Mouse (Mus musculus): ENCODE measurements at regions not wholly inside any gene's neighbourhood (a gene's known extent, or its start where the extent isn't known, plus 50 kb on each side); places are given as distances from the start of the nearest gene placed in this dataset.

- H3K4me3 ChIP-seq (replicated peaks), result no peak overlapping the region
- no peaks in the 10 kb centered on the region for H3K4me1 ChIP-seq (replicated peaks)
- no peak for ATAC-seq (ENCODE audit: insufficient read depth)
- H3K27me3 ChIP-seq, result no peaks in the 10 kb centered on the region
- H3K36me3 ChIP-seq (replicated peaks), result no peaks in the 10 kb centered on the region
- H3K27ac ChIP-seq (replicated peaks), result no peak overlapping the region
- WGBS (ENCODE audit: insufficient replicate concordance), result 63% methylated on average over 9 of the region's 9 CpGs
- no peak overlapping the region for H3K9ac ChIP-seq
- H3K4me2 ChIP-seq, result no peak overlapping the region
- no peaks in the 10 kb centered on the region for H3K9me3 ChIP-seq (replicated peaks)
Observed at GRCm38 (mm10) chr12:73471966-73472365, 74.2 kb downstream of the Tmem30b start.

- WGBS (ENCODE audit: insufficient replicate concordance), result 56% methylated on average over 7 of the region's 7 CpGs
- Histone ChIP-seq H3K4me2 (no peak overlapping the region), H3K9ac (no peak overlapping the region), H3K4me1 (replicated peaks) (no peaks in the 10 kb centered on the region), H3K36me3 (replicated peaks) (no peaks in the 10 kb centered on the region), H3K27ac (replicated peaks) (no peak overlapping the region), H3K9me3 (replicated peaks) (no peaks in the 10 kb centered on the region), H3K27me3 (no peaks in the 10 kb centered on the region), H3K4me3 (replicated peaks) (no peak overlapping the region)
- ATAC-seq (ENCODE audit: insufficient read depth), result no peak
Observed at GRCm38 (mm10) chr12:73466484-73466883, 79.7 kb downstream of the Tmem30b start.

GRCm38 (mm10) chr12:73465975-73466374 lies 80.2 kb downstream of the Tmem30b start:
- no peaks in the 10 kb centered on the region for H3K36me3 ChIP-seq (replicated peaks)
- no peak overlapping the region for H3K27ac ChIP-seq (replicated peaks)
- no peaks in the 10 kb centered on the region for H3K27me3 ChIP-seq
- H3K9me3 ChIP-seq (replicated peaks), result no peaks in the 10 kb centered on the region
- H3K9ac ChIP-seq, result no peak overlapping the region
- no peak overlapping the region for H3K4me3 ChIP-seq (replicated peaks)
- 66% methylated on average over 5 of the region's 5 CpGs for WGBS (ENCODE audit: insufficient replicate concordance)
- H3K4me1 ChIP-seq (replicated peaks), result no peaks in the 10 kb centered on the region
- H3K4me2 ChIP-seq, result no peak overlapping the region
- no peak for ATAC-seq (ENCODE audit: insufficient read depth)

- H3K27ac ChIP-seq (replicated peaks), result no peak overlapping the region
- no peaks in the 10 kb centered on the region for H3K27me3 ChIP-seq
- H3K4me2 ChIP-seq, result no peak overlapping the region
- no peak overlapping the region for H3K4me3 ChIP-seq (replicated peaks)
- ATAC-seq (ENCODE audit: insufficient read depth), result no peak
- H3K4me1 ChIP-seq (replicated peaks), result no peaks in the 10 kb centered on the region
- WGBS (ENCODE audit: insufficient replicate concordance), result 60% methylated on average over 5 of the region's 5 CpGs
- no peaks in the 10 kb centered on the region for H3K9me3 ChIP-seq (replicated peaks)
- H3K36me3 ChIP-seq (replicated peaks), result no peaks in the 10 kb centered on the region
- H3K9ac ChIP-seq, result no peak overlapping the region
Observed at GRCm38 (mm10) chr12:73464311-73464710, 81.9 kb downstream of the Tmem30b start.

- no peak for ATAC-seq (ENCODE audit: insufficient read depth)
- no peaks in the 10 kb centered on the region for H3K9me3 ChIP-seq (replicated peaks)
Observed at GRCm38 (mm10) chr12:73462091-73462490, 84.1 kb downstream of the Tmem30b start.

GRCm38 (mm10) chr12:73460291-73460761 lies 85.9 kb downstream of the Tmem30b start:
- no peak for ATAC-seq (ENCODE audit: insufficient read depth)
- H3K4me3 ChIP-seq (replicated peaks), result no peak overlapping the region
- H3K27ac ChIP-seq (replicated peaks), result no peak overlapping the region
- 41% methylated on average over 2 of the region's 2 CpGs for WGBS (ENCODE audit: insufficient replicate concordance)
- H3K9ac ChIP-seq, result no peak overlapping the region
- H3K9me3 ChIP-seq (replicated peaks), result no peaks in the 10 kb centered on the region
- 0 out of 2 replicates have a peak, but pooled peaks cover 3% of the 10 kb centered on the region for H3K27me3 ChIP-seq
- H3K4me1 ChIP-seq (replicated peaks), result no peaks in the 10 kb centered on the region
- no peak overlapping the region for H3K4me2 ChIP-seq
- H3K36me3 ChIP-seq (replicated peaks), result no peaks in the 10 kb centered on the region

More at GRCm38 (mm10) chr12:73462091-73462490, 84.1 kb downstream of the Tmem30b start:
- Histone ChIP-seq H3K27ac (replicated peaks) (no peak overlapping the region), H3K36me3 (replicated peaks) (no peaks in the 10 kb centered on the region), H3K27me3 (no peaks in the 10 kb centered on the region), H3K4me2 (no peak overlapping the region), H3K4me1 (replicated peaks) (no peaks in the 10 kb centered on the region), H3K4me3 (replicated peaks) (no peak overlapping the region), H3K9ac (no peak overlapping the region)
- WGBS (ENCODE audit: insufficient replicate concordance), result 52% methylated on average over 5 of the region's 5 CpGs

- no peak for ATAC-seq (ENCODE audit: insufficient read depth)
- 56% methylated on average over 3 of the region's 3 CpGs for WGBS (ENCODE audit: insufficient replicate concordance)
- no peaks in the 10 kb centered on the region for H3K9me3 ChIP-seq (replicated peaks)
Observed at GRCm38 (mm10) chr12:73451257-73451656, 94.9 kb downstream of the Tmem30b start.

GRCm38 (mm10) chr12:73450541-73450940 lies 95.7 kb downstream of the Tmem30b start:
- no peaks in the 10 kb centered on the region for H3K36me3 ChIP-seq (replicated peaks)
- H3K27ac ChIP-seq (replicated peaks), result no peak overlapping the region
- no peak for ATAC-seq (ENCODE audit: insufficient read depth)
- H3K4me1 ChIP-seq (replicated peaks), result no peaks in the 10 kb centered on the region; the same call in 1 of the 2 replicates
- H3K27me3 ChIP-seq, result 0 out of 2 replicates have a peak, but pooled peaks cover 5% of the 10 kb centered on the region
- no peaks in the 10 kb centered on the region for H3K9me3 ChIP-seq (replicated peaks)
- no peak overlapping the region for H3K4me2 ChIP-seq
- 67% methylated on average over 4 of the region's 4 CpGs for WGBS (ENCODE audit: insufficient replicate concordance)
- no peak overlapping the region for H3K9ac ChIP-seq
- no peak overlapping the region for H3K4me3 ChIP-seq (replicated peaks)

More at GRCm38 (mm10) chr12:73451257-73451656, 94.9 kb downstream of the Tmem30b start:
- no peaks in the 10 kb centered on the region for H3K36me3 ChIP-seq (replicated peaks)
- no peak overlapping the region for H3K9ac ChIP-seq
- H3K27me3 ChIP-seq, result 0 out of 2 replicates have a peak, but pooled peaks cover 5% of the 10 kb centered on the region
- no peaks in the 10 kb centered on the region; the same call in 1 of the 2 replicates for H3K4me1 ChIP-seq (replicated peaks)
- H3K27ac ChIP-seq (replicated peaks), result no peak overlapping the region
- no peak overlapping the region for H3K4me3 ChIP-seq (replicated peaks)
- H3K4me2 ChIP-seq, result no peak overlapping the region

GRCm38 (mm10) chr12:73449911-73450520 lies 96.2 kb downstream of the Tmem30b start:
- 44% methylated on average over 9 of the region's 9 CpGs for WGBS (ENCODE audit: insufficient replicate concordance)
- H3K27ac ChIP-seq (replicated peaks), result no peak overlapping the region
- no peaks in the 10 kb centered on the region; the same call in 1 of the 2 replicates for H3K4me1 ChIP-seq (replicated peaks)
- no peak overlapping the region for H3K4me3 ChIP-seq (replicated peaks)
- no peaks in the 10 kb centered on the region for H3K9me3 ChIP-seq (replicated peaks)
- no peak overlapping the region for H3K4me2 ChIP-seq
- H3K9ac ChIP-seq, result no peak overlapping the region
- no peaks in the 10 kb centered on the region for H3K36me3 ChIP-seq (replicated peaks)
- 0 out of 2 replicates have a peak, but pooled peaks cover 5% of the 10 kb centered on the region for H3K27me3 ChIP-seq
- no peak for ATAC-seq (ENCODE audit: insufficient read depth)

GRCm38 (mm10) chr12:73449069-73449468 lies 97.1 kb downstream of the Tmem30b start:
- Histone ChIP-seq H3K9ac (no peak overlapping the region), H3K4me3 (replicated peaks) (no peak overlapping the region), H3K9me3 (replicated peaks) (no peaks in the 10 kb centered on the region), H3K4me2 (no peak overlapping the region; the same call in 1 of the 2 replicates), H3K36me3 (replicated peaks) (no peaks in the 10 kb centered on the region), H3K27me3 (0 out of 2 replicates have a peak, but pooled peaks cover 5% of the 10 kb centered on the region), H3K4me1 (replicated peaks) (no peaks in the 10 kb centered on the region; the same call in 1 of the 2 replicates), H3K27ac (replicated peaks) (no peak overlapping the region)
- ATAC-seq (ENCODE audit: insufficient read depth), result no peak
- 21% methylated on average over 9 of the region's 9 CpGs for WGBS (ENCODE audit: insufficient replicate concordance)

- Histone ChIP-seq H3K36me3 (replicated peaks) (no peaks in the 10 kb centered on the region), H3K4me2 (no peak overlapping the region), H3K27me3 (0 out of 2 replicates have a peak, but pooled peaks cover 5% of the 10 kb centered on the region), H3K9ac (no peak overlapping the region), H3K9me3 (replicated peaks) (no peaks in the 10 kb centered on the region), H3K27ac (replicated peaks) (no peak overlapping the region), H3K4me1 (replicated peaks) (no peaks in the 10 kb centered on the region; the same call in 1 of the 2 replicates), H3K4me3 (replicated peaks) (no peak overlapping the region)
- ATAC-seq (ENCODE audit: insufficient read depth), result no peak
- 38% methylated on average over 10 of the region's 10 CpGs for WGBS (ENCODE audit: insufficient replicate concordance)
Observed at GRCm38 (mm10) chr12:73448388-73448965, 97.7 kb downstream of the Tmem30b start.
